Mouse (Mus musculus) cerebellum, postnatal 4 days (tissue): ENCODE results near the gene Mcts1.

Experiments used
- DNase-seq, 2 experiments: peaks; one replicate each; pipeline ENCODE4 v3.0.0; 2022; ENCODE audit warnings: low spot score in 2 of 2, mixed read lengths in 1 of 2

The Mcts1 gene

GRCm38 (mm10) chrX:38654681-38655080 is 54.3 kb downstream of the Mcts1 start:
- DNase-seq = no peak

DNA sequence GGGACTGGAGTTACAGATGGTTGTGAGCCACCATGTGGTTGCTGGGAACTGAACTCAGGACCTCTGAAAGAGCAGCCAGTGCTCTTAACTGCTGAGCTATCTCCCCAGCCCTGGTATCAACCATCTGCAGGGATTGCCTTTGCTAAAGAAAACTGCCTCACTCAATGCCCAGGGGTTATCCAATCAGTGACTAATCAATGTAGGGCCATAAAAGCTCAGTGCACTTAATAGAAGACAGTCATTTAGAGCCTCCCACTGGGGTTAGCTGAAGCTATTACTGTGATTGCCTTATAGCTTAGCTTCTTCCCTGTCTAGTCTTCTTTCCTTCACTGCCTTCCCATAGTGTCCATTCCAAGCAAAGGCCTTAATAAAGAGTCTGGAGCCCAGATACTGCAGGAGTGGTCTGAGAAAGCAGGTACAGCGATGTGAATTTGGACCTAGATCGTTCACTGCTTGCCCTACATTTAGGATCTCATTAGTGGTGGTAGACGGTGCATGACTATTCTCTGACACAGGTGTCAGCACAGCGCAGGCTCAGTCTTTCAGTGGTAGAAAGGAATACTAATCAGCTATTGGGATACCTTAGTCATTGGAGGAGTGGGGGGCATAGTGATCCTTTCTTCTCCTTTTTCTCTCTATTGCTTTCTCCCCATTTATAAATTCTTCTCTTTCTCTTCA is 56.0 kb downstream of the Mcts1 start:
- no peak for DNase-seq
